Comparison of ENCODE assay signal across 11 mouse cellular contexts in genomic region chr13:83740771-83741170, GRCm38 (mm10).
A peak's percentile ranks its signal among the peaks of the same experiment; 100 is the strongest.
DNase-seq lines count a peak whose midpoint lies in the region; ATAC-seq lines count a peak whose summit lies in the region.
"Had no signal": no experiment of that assay in that cellular context is flagged by ENCODE, and none has a peak within 500 bp of the region (broad histone marks: within the 10 kb centered on the region; RNA-seq: fewer than 3 reads in every experiment).

No protein-coding gene starts in this region.

- 12% methylated on average over 4 of the region's 4 CpGs for WGBS in hindbrain, embryonic 11.5 days
- WGBS in midbrain, embryonic 16.5 days = 6% methylated on average over 4 of the region's 4 CpGs
- WGBS in kidney, embryonic 15.5 days = 15% methylated on average over 4 of the region's 4 CpGs
- 46% methylated on average over 4 of the region's 4 CpGs for WGBS in heart, embryonic 12.5 days

- no peaks in the 10 kb centered on the region for H3K27me3 ChIP-seq in hindbrain, embryonic 11.5 days (ENCODE audit: control insufficient read depth, insufficient read depth, low read length)
- H3K27me3 ChIP-seq in midbrain, embryonic 16.5 days (ENCODE audit: control insufficient read depth, insufficient read depth, low read depth, low read length) = no peaks in the 10 kb centered on the region
- peaks cover 78% of the 10 kb centered on the region for H3K27me3 ChIP-seq in kidney, embryonic 15.5 days
- H3K27me3 ChIP-seq in heart, embryonic 12.5 days (replicated peaks) = peaks cover 49% of the 10 kb centered on the region

- peak overlapping the region; percentile 78 for H3K4me2 ChIP-seq in hindbrain, embryonic 11.5 days (replicated peaks; ENCODE audit: low read depth, low read length)
- H3K4me2 ChIP-seq in midbrain, embryonic 16.5 days (ENCODE audit: low read length) = peak overlapping the region; percentile 57
- no peak overlapping the region for H3K4me2 ChIP-seq in kidney, embryonic 15.5 days
- H3K4me2 ChIP-seq in heart, embryonic 12.5 days = no peak overlapping the region
- H3K4me2 ChIP-seq: lung, embryonic 14.5 days had no signal

- peak overlapping the region; percentile 58 for H3K4me3 ChIP-seq in hindbrain, embryonic 11.5 days (ENCODE audit: low read depth, low read length)
- H3K4me3 ChIP-seq in midbrain, embryonic 16.5 days (ENCODE audit: low read depth, low read length) = peak overlapping the region; percentile 54
- H3K4me3 ChIP-seq in kidney, embryonic 15.5 days (replicated peaks) = no peak overlapping the region
- H3K4me3 ChIP-seq in heart, embryonic 12.5 days = no peak overlapping the region

- H3K9me3 ChIP-seq in hindbrain, embryonic 11.5 days (ENCODE audit: control insufficient read depth, low read length) = no peaks in the 10 kb centered on the region
- no peaks in the 10 kb centered on the region for H3K9me3 ChIP-seq in midbrain, embryonic 16.5 days (replicated peaks; ENCODE audit: control insufficient read depth, low read length, poor library complexity, severe bottlenecking)
- no peaks in the 10 kb centered on the region for H3K9me3 ChIP-seq in kidney, embryonic 15.5 days (replicated peaks)
- no peaks in the 10 kb centered on the region for H3K9me3 ChIP-seq in heart, embryonic 12.5 days (replicated peaks)

- peak overlapping the region; percentile 97 for H3K27ac ChIP-seq in hindbrain, embryonic 11.5 days (ENCODE audit: low read depth, low read length)
- H3K27ac ChIP-seq in midbrain, embryonic 16.5 days (ENCODE audit: low read length) = peak overlapping the region; percentile 86
- no peak overlapping the region for H3K27ac ChIP-seq in kidney, embryonic 15.5 days
- no peak overlapping the region for H3K27ac ChIP-seq in heart, embryonic 12.5 days (ENCODE audit: poor library complexity, severe bottlenecking)

- H3K36me3 ChIP-seq in hindbrain, embryonic 11.5 days (ENCODE audit: control insufficient read depth, insufficient read depth, low read length) = no peaks in the 10 kb centered on the region
- no peaks in the 10 kb centered on the region for H3K36me3 ChIP-seq in midbrain, embryonic 16.5 days (ENCODE audit: control insufficient read depth, insufficient read depth, low read length)
- H3K36me3 ChIP-seq in kidney, embryonic 15.5 days = no peaks in the 10 kb centered on the region
- H3K36me3 ChIP-seq in heart, embryonic 12.5 days = no peaks in the 10 kb centered on the region

- no peak for ATAC-seq in hindbrain, embryonic 11.5 days (ENCODE audit: low FRiP score)
- ATAC-seq in midbrain, embryonic 16.5 days = no peak
- no peak for ATAC-seq in kidney, embryonic 15.5 days (replicated peaks; ENCODE audit: low FRiP score)
- ATAC-seq in heart, embryonic 12.5 days (ENCODE audit: insufficient number of reproducible peaks, low FRiP score) = no peak

- peak overlapping the region; percentile 63 for H3K9ac ChIP-seq in hindbrain, embryonic 11.5 days (ENCODE audit: low read depth, low read length)
- peak overlapping the region; percentile 80 for H3K9ac ChIP-seq in midbrain, embryonic 16.5 days (ENCODE audit: low read depth, low read length)
- H3K9ac ChIP-seq in kidney, embryonic 15.5 days = no peak overlapping the region
- H3K9ac ChIP-seq in heart, embryonic 12.5 days = no peak overlapping the region
- H3K9ac ChIP-seq: lung, embryonic 14.5 days had no signal

- H3K4me1 ChIP-seq in hindbrain, embryonic 11.5 days (replicated peaks; ENCODE audit: control insufficient read depth, insufficient read depth, low read length) = no peaks in the 10 kb centered on the region
- H3K4me1 ChIP-seq in midbrain, embryonic 16.5 days (ENCODE audit: control insufficient read depth, insufficient read depth, low read length) = peaks cover 21% of the 10 kb centered on the region
- peaks cover 29% of the 10 kb centered on the region for H3K4me1 ChIP-seq in kidney, embryonic 15.5 days
- H3K4me1 ChIP-seq in heart, embryonic 12.5 days (replicated peaks) = peaks cover 14% of the 10 kb centered on the region

- DNase-seq in cerebellum, postnatal 14 days = peak; percentile 34 to 53
- no peak for DNase-seq in cerebellum, postnatal 36 days
- peak; percentile 12 for DNase-seq in brain, embryonic 18.5 days (ENCODE audit: low read depth, low spot score)
- peak; percentile 39 for DNase-seq in hindbrain, embryonic 11.5 days (ENCODE audit: low spot score)
- DNase-seq in heart, adult 11 months = no peak
- DNase-seq: gastrocnemius, postnatal 10 days; lung, embryonic 14.5 days; thymus, adult 2 months had no signal

Comparison
In these comparisons a context has a peak if more than half of its experiments do, and no peak if none do; other contexts are left out.
1. DNase-seq: peak in cerebellum, postnatal 14 days (2 of 2), brain, embryonic 18.5 days (single experiment) and hindbrain, embryonic 11.5 days (single experiment); none in cerebellum, postnatal 36 days (0 of 2) and heart, adult 11 months (single experiment).
2. H3K27ac ChIP-seq: peak in hindbrain, embryonic 11.5 days (single experiment) and midbrain, embryonic 16.5 days (single experiment); none in kidney, embryonic 15.5 days (single experiment) and heart, embryonic 12.5 days (single experiment).
3. H3K4me2 ChIP-seq: peak in hindbrain, embryonic 11.5 days (single experiment) and midbrain, embryonic 16.5 days (single experiment); none in kidney, embryonic 15.5 days (single experiment) and heart, embryonic 12.5 days (single experiment).
4. H3K4me3 ChIP-seq: peak in hindbrain, embryonic 11.5 days (single experiment) and midbrain, embryonic 16.5 days (single experiment); none in kidney, embryonic 15.5 days (single experiment) and heart, embryonic 12.5 days (single experiment).
5. H3K9ac ChIP-seq: peak in hindbrain, embryonic 11.5 days (single experiment) and midbrain, embryonic 16.5 days (single experiment); none in kidney, embryonic 15.5 days (single experiment) and heart, embryonic 12.5 days (single experiment).